Mouse (Mus musculus) embryonic facial prominence, embryonic 14.5 days (tissue): Measurements from ENCODE around the gene Xkr7. TPM values are rescaled to one million over a fixed set of nuclear protein-coding genes. Genes with fewer than 3 reads are reported as not detected.

ENCODE experiments used
- ATAC-seq: fragments of 200-750 bp; cut with Nextera tagmentation; 2 replicates; pipeline ENCODE4 v1.8.0; 2017; ENCODE audit warnings: low read depth, moderate number of reproducible peaks, moderate TSS enrichment
- DNase-seq: peaks from one replicate; pipeline ENCODE4 v3.0.0-alpha.2; 2015; ENCODE audit warnings: low spot score
- H3K27ac ChIP-seq: fragments of 300-500 bp; sonication (generic); replicated peaks from 2 replicates; pipeline ENCODE4 v1.5.1; 2014; ENCODE audit warnings: low read depth, mild to moderate bottlenecking, low read length, moderate library complexity
- H3K27me3 ChIP-seq: fragments of 300-500 bp; sonication (generic); replicated peaks from 2 replicates; pipeline ENCODE4 v1.6.1; 2014; ENCODE audit warnings: low read length; ENCODE audit not compliant: control insufficient read depth, insufficient read depth
- H3K36me3 ChIP-seq: fragments of 300-500 bp; sonication (generic); 2 replicates; pipeline ENCODE4 v1.6.1; 2014; ENCODE audit warnings: low read length, mixed read lengths; ENCODE audit not compliant: control insufficient read depth, insufficient read depth
- H3K4me1 ChIP-seq: fragments of 300-500 bp; sonication (generic); 2 replicates; pipeline ENCODE4 v1.6.1; 2014; ENCODE audit warnings: antibody characterized with exemption, low read length; ENCODE audit not compliant: control insufficient read depth, insufficient read depth
- H3K4me2 ChIP-seq: fragments of 300-500 bp; sonication (generic); 2 replicates; pipeline ENCODE4 v1.6.1; 2014; ENCODE audit warnings: low read depth, mild to moderate bottlenecking, low read length, moderate library complexity, mixed read lengths
- H3K4me3 ChIP-seq: fragments of 300-500 bp; sonication (generic); 2 replicates; pipeline ENCODE4 v1.5.1; 2014; ENCODE audit warnings: low read depth, mild to moderate bottlenecking, low read length
- H3K9ac ChIP-seq: fragments of 300-500 bp; sonication (generic); 2 replicates; pipeline ENCODE4 v1.6.1; 2014; ENCODE audit warnings: low read depth, mild to moderate bottlenecking, low read length, moderate library complexity, mixed read lengths
- H3K9me3 ChIP-seq: fragments of 300-500 bp; sonication (generic); 2 replicates; pipeline ENCODE4 v1.6.1; 2016; ENCODE audit warnings: low read length; ENCODE audit not compliant: control insufficient read depth
- WGBS: fragments of 180-500 bp; shearing (Covaris S2); extraction: QIAGEN DNeasy Blood & Tissue Kit; methylation state at CpG from one replicate; pipeline ENCODE4 v1.1.7; 2014; 5-methylcytosine and 5-hydroxymethylcytosine counted together
- polyA plus RNA-seq: library from polyadenylated mRNA; unstranded; fragments of >200 nt; fragmentation: Nextera tagmentation; extraction: Ambion mirVana; gene quantifications from 2 replicates; pipeline ENCODE4 v1.2.1, GENCODE M21; 2014

Gene Xkr7
- polyA plus RNA-seq, 1 experiment from 2014 or later = 0.06 TPM

GRCm38 (mm10) chr2:153058365-153058764 is 26.7 kb downstream of the Xkr7 start:
- Histone ChIP-seq H3K9me3 (no peaks in the 10 kb centered on the region), H3K27ac (no peak overlapping the region), H3K4me1 (no peaks in the 10 kb centered on the region), H3K4me2 (no peak overlapping the region), H3K4me3 (no peak overlapping the region), H3K27me3 (peaks cover 2% of the 10 kb centered on the region; the same call in 1 of the 2 replicates), H3K9ac (no peak overlapping the region), H3K36me3 (no peaks in the 10 kb centered on the region)
- DNase-seq (no peak), ATAC-seq (no peak)
- WGBS = 54% methylated on average over 4 of the region's 4 CpGs

- H3K4me2 ChIP-seq = no peak overlapping the region
These were observed 28.6 kb downstream of the Xkr7 start for GRCm38 (mm10) chr2:153060216-153060615.

DNA sequence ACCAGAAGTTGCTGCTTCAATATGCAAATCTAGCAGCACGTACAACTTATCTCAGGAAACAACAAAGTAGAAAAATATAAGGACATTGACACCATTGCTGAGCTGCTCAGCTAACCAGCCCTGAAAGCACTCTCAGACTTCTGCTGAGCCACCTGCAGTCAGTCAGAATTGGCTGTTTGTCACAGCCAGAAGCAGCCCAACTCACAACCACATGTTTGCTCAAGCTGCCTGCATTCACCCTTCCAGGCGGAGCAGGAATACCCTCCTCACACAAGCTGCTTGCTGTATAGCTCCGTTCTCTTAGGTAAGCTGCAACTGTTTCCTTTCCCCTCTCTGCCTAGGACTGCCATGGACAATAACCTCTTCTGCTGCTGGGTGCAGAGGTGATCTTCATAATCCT is 31.7 kb downstream of the Xkr7 start:
- no peak overlapping the region for H3K4me2 ChIP-seq
- H3K9me3 ChIP-seq = no peaks in the 10 kb centered on the region
- ATAC-seq (no peak), DNase-seq (no peak)
- H3K4me1 ChIP-seq = no peaks in the 10 kb centered on the region
- H3K36me3 ChIP-seq = no peaks in the 10 kb centered on the region
- H3K4me3 ChIP-seq = no peak overlapping the region
- no peak overlapping the region for H3K27ac ChIP-seq
- H3K27me3 ChIP-seq = peaks cover 20% of the 10 kb centered on the region; the same call in 1 of the 2 replicates
- H3K9ac ChIP-seq = no peak overlapping the region
- WGBS = 38% methylated on average over 3 of the region's 3 CpGs

More at GRCm38 (mm10) chr2:153060216-153060615, 28.6 kb downstream of the Xkr7 start:
- H3K27me3 ChIP-seq = peaks cover 6% of the 10 kb centered on the region; the same call in 1 of the 2 replicates
- no peaks in the 10 kb centered on the region for H3K9me3 ChIP-seq
- WGBS = 83% methylated on average over 7 of the region's 7 CpGs
- no peak for DNase-seq
- no peak overlapping the region for H3K27ac ChIP-seq
- H3K4me3 ChIP-seq = no peak overlapping the region
- H3K9ac ChIP-seq = no peak overlapping the region
- H3K4me1 ChIP-seq = no peaks in the 10 kb centered on the region
- H3K36me3 ChIP-seq = no peaks in the 10 kb centered on the region
- ATAC-seq = no peak

- H3K4me3 ChIP-seq = no peak overlapping the region
- H3K4me1 ChIP-seq = no peaks in the 10 kb centered on the region
- peaks cover 29% of the 10 kb centered on the region for H3K27me3 ChIP-seq
- ATAC-seq (no peak), DNase-seq (no peak)
- H3K9me3 ChIP-seq = no peaks in the 10 kb centered on the region
- H3K4me2 ChIP-seq = no peak overlapping the region
- H3K27ac ChIP-seq = no peak overlapping the region
- WGBS = 56% methylated on average over 9 of the region's 9 CpGs
- H3K9ac ChIP-seq = no peak overlapping the region
- H3K36me3 ChIP-seq = no peaks in the 10 kb centered on the region
These were observed 32.7 kb downstream of the Xkr7 start for GRCm38 (mm10) chr2:153064190-153064970.

- 35% methylated on average over 12 of the region's 12 CpGs for WGBS
- no peaks in the 10 kb centered on the region for H3K36me3 ChIP-seq
- 0 out of 2 replicates have a peak within 1 kb of the TSS, but pooled peaks have one; percentile 25 for H3K9ac ChIP-seq
- no peak for ATAC-seq
- no peaks in the 10 kb centered on the region for H3K9me3 ChIP-seq
- no peak for DNase-seq
- no peaks in the 10 kb centered on the region for H3K4me1 ChIP-seq
- peaks cover 44% of the 10 kb centered on the region for H3K27me3 ChIP-seq
- peak within 1 kb of the TSS; percentile 1; the same call in 1 of the 2 replicates for H3K4me2 ChIP-seq
- no peak within 1 kb of the TSS for H3K27ac ChIP-seq
- H3K4me3 ChIP-seq = no peak within 1 kb of the TSS
These were observed 34.3 kb downstream of the Xkr7 start, which contains the start of gene Ccm2l for GRCm38 (mm10) chr2:153065747-153066508. Ccm2l (plus strand) TSS chr2:153065955.

DNA sequence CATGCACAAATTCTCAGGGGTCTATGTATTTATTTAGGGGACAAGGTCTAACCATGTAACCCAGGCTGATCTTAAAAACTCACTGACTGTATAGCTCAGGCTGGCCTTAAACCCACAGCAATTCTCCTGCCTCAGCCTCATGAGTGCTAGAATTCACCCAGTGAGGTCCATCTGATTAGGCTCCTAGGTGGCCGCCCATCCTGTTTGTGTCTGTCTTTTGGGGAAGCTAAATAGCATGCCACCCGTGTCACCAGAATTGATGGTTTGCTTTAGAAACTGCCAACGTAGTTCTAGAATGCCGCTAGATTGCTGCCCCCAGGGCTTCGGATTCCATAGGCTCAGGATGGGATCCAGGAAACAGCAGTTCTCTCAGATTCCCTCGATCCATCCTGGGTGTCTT is 35.3 kb downstream of the Xkr7 start:
- H3K27me3 ChIP-seq = peaks cover 55% of the 10 kb centered on the region
- H3K36me3 ChIP-seq = no peaks in the 10 kb centered on the region
- no peak overlapping the region for H3K27ac ChIP-seq
- no peaks in the 10 kb centered on the region; the same call in 1 of the 2 replicates for H3K4me1 ChIP-seq
- H3K4me3 ChIP-seq = 0 out of 2 replicates have a peak overlapping the region, but pooled peaks have one; percentile 5
- H3K9ac ChIP-seq = no peak overlapping the region
- DNase-seq (no peak), ATAC-seq (no peak)
- H3K4me2 ChIP-seq = peak overlapping the region; percentile 1; the same call in 1 of the 2 replicates
- H3K9me3 ChIP-seq = no peaks in the 10 kb centered on the region
- WGBS = 39% methylated on average over 6 of the region's 6 CpGs

DNA sequence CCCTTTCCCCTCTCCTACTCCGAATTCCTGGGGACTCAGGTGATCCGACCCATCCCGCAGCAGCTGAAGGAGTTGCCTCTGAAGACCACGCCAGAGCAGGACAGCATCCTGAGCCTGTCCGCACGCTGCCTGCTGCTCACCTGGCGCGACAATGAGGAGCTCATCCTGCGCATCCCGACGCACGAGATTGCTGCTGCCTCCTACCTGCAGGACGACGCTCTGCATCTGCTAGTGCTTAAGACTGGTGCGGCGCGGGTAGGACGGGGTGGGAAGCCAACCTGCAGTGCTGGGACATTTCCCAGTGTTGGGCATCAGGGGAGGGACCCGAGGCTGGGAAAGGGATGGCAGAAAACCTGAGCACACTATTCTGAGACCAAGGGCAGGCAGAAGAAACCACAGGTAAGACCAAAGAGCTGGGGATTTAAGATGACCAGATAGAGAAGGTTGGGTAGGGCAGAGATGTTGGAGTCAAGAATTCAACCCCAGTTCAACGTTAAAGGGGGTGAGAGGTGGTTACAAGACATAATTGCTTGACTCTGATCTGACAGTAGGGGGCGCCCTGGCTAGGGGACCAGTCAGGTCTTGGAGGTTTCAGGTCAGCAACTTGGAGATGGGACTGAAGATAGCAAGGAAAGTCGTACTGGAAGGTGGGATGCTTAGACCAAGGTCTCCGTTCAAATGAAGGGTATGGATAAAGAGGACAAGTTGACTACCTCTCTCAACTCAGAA is 39.3 kb downstream of the Xkr7 start:
- DNase-seq (no peak), ATAC-seq (no peak)
- no peak overlapping the region for H3K9ac ChIP-seq
- 8% methylated on average over 23 of the region's 23 CpGs for WGBS
- H3K4me3 ChIP-seq = no peak overlapping the region
- H3K27ac ChIP-seq = no peak overlapping the region
- peaks cover 65% of the 10 kb centered on the region for H3K27me3 ChIP-seq
- no peaks in the 10 kb centered on the region for H3K9me3 ChIP-seq
- no peak overlapping the region for H3K4me2 ChIP-seq
- H3K4me1 ChIP-seq = no peaks in the 10 kb centered on the region; the same call in 1 of the 2 replicates
- H3K36me3 ChIP-seq = no peaks in the 10 kb centered on the region

GRCm38 (mm10) chr2:153071491-153072184 is 40.0 kb downstream of the Xkr7 start:
- H3K4me3 ChIP-seq = peak overlapping the region; percentile 37
- peak; percentile 67; the same call in 1 of the 2 replicates for ATAC-seq
- H3K27ac ChIP-seq = no peak overlapping the region
- H3K9ac ChIP-seq = peak overlapping the region; percentile 58
- H3K4me2 ChIP-seq = peak overlapping the region; percentile 58
- no peaks in the 10 kb centered on the region; the same call in 1 of the 2 replicates for H3K4me1 ChIP-seq
- peaks cover 65% of the 10 kb centered on the region for H3K27me3 ChIP-seq
- H3K9me3 ChIP-seq = no peaks in the 10 kb centered on the region
- peak; percentile 51 for DNase-seq
- H3K36me3 ChIP-seq = no peaks in the 10 kb centered on the region
- WGBS = 20% methylated on average over 29 of the region's 67 CpGs
